Mouse (Mus musculus) forebrain, postnatal 0 days (tissue): ENCODE measurements around the gene Clec12a. TPM values are rescaled to one million over a fixed set of nuclear protein-coding genes. Genes with fewer than 3 reads are reported as not detected.

Experiments used
- ATAC-seq: fragments of 200-750 bp; cut with Nextera tagmentation; 2 replicates; pipeline ENCODE4 v1.8.0; 2017; ENCODE audit warnings: mild to moderate bottlenecking, moderate library complexity
- DNase-seq: peaks from one replicate; pipeline ENCODE4 v3.0.0-alpha.2; 2015
- H3K27ac ChIP-seq: fragments of 300-500 bp; sonication (generic); 2 replicates; pipeline ENCODE4 v1.5.1; 2014; ENCODE audit warnings: low read depth, mild to moderate bottlenecking, antibody characterized with exemption, low read length, moderate library complexity, mixed read lengths
- H3K27me3 ChIP-seq: fragments of 300-500 bp; sonication (generic); 2 replicates; pipeline ENCODE4 v1.6.1; 2014; ENCODE audit warnings: mild to moderate bottlenecking, low read length, mixed read lengths; ENCODE audit not compliant: insufficient read depth
- H3K36me3 ChIP-seq: fragments of 300-500 bp; sonication (generic); 2 replicates; pipeline ENCODE4 v1.6.1; 2014; ENCODE audit warnings: mild to moderate bottlenecking, moderate library complexity; ENCODE audit not compliant: insufficient read depth
- H3K4me1 ChIP-seq: fragments of 300-500 bp; sonication (generic); 2 replicates; pipeline ENCODE4 v1.6.1; 2014; ENCODE audit warnings: antibody characterized with exemption; ENCODE audit not compliant: insufficient read depth
- H3K4me2 ChIP-seq: fragments of 300-500 bp; sonication (generic); 2 replicates; pipeline ENCODE4 v1.6.1; 2014; ENCODE audit warnings: low read depth, mild to moderate bottlenecking, moderate library complexity
- H3K4me3 ChIP-seq: fragments of 300-500 bp; sonication (generic); 2 replicates; pipeline ENCODE4 v1.5.1; 2014; ENCODE audit warnings: low read depth, low read length, mixed read lengths
- H3K9ac ChIP-seq: fragments of 300-500 bp; sonication (generic); 2 replicates; pipeline ENCODE4 v1.6.1; 2014; ENCODE audit warnings: mild to moderate bottlenecking
- H3K9me3 ChIP-seq: fragments of 300-500 bp; sonication (generic); 2 replicates; pipeline ENCODE4 v1.6.1; 2016; ENCODE audit warnings: low read length
- CTCF ChIP-seq: sonication (generic); IDR thresholded peaks from 2 replicates; pipeline ENCODE4 v1.5.1; 2016; ENCODE audit warnings: antibody characterized with exemption, control low read depth, low read depth
- WGBS: fragments of 180-500 bp; shearing (Covaris S2); extraction: QIAGEN DNeasy Blood & Tissue Kit; methylation state at CpG from one replicate; pipeline ENCODE4 v1.1.7; 2014; 5-methylcytosine and 5-hydroxymethylcytosine counted together
- polyA plus RNA-seq: library from polyadenylated mRNA; unstranded; fragments of >200 nt; fragmentation: Nextera tagmentation; extraction: Ambion mirVana; gene quantifications from 2 replicates; pipeline ENCODE4 v1.2.1, GENCODE M21; 2015
- total RNA-seq: library from RNA; depleted of rRNA; stranded (reverse); fragments of >200 nt; gene quantifications from 2 replicates; pipeline ENCODE4 v1.2.3, GENCODE M21; 2014

Gene Clec12a
- total and polyA plus RNA-seq, 2 experiments from 2014 or later, result 0.12 to 2.7 TPM

- no peaks in the 10 kb centered on the region for H3K4me1 ChIP-seq
- no peaks in the 10 kb centered on the region for H3K9me3 ChIP-seq
- H3K4me2 ChIP-seq, result no peak overlapping the region
- no peak overlapping the region for H3K9ac ChIP-seq
- ATAC-seq, result no peak
- DNase-seq, result no peak
- 78% methylated on average over 4 of the region's 4 CpGs for WGBS
- no peak overlapping the region for H3K4me3 ChIP-seq
- no peaks in the 10 kb centered on the region for H3K27me3 ChIP-seq
- H3K27ac ChIP-seq, result no peak overlapping the region
- no peak for TF ChIP-seq CTCF
- no peaks in the 10 kb centered on the region for H3K36me3 ChIP-seq
Measured at GRCm38 (mm10) chr6:129319331-129319730, 23.2 kb upstream of the Clec12a start.

GRCm38 (mm10) chr6:129326016-129326415, 16.5 kb upstream of the Clec12a start:
- no peak for TF ChIP-seq CTCF
- WGBS, result 87% methylated on average over 1 of the region's 1 CpGs
- ATAC-seq (no peak), DNase-seq (no peak)
- no peak overlapping the region for H3K27ac ChIP-seq
- no peaks in the 10 kb centered on the region for H3K36me3 ChIP-seq
- H3K27me3 ChIP-seq, result no peaks in the 10 kb centered on the region
- no peak overlapping the region for H3K4me3 ChIP-seq
- no peak overlapping the region for H3K9ac ChIP-seq
- no peak overlapping the region for H3K4me2 ChIP-seq
- no peaks in the 10 kb centered on the region for H3K4me1 ChIP-seq
- H3K9me3 ChIP-seq, result no peaks in the 10 kb centered on the region

- Histone ChIP-seq H3K36me3 (no peaks in the 10 kb centered on the region), H3K9me3 (no peaks in the 10 kb centered on the region), H3K27me3 (no peaks in the 10 kb centered on the region), H3K4me1 (no peaks in the 10 kb centered on the region), H3K4me2 (no peak overlapping the region), H3K9ac (no peak overlapping the region), H3K4me3 (no peak overlapping the region), H3K27ac (no peak overlapping the region)
- ATAC-seq (no peak), DNase-seq (peak; percentile 27)
- TF ChIP-seq CTCF, result no peak
- WGBS, result 53% methylated on average over 13 of the region's 13 CpGs
Measured at GRCm38 (mm10) chr6:129326568-129327150, 15.8 kb upstream of the Clec12a start.

- H3K4me2 ChIP-seq, result no peak within 1 kb of the TSS
- WGBS, result 61% methylated on average over 11 of the region's 11 CpGs
- H3K9me3 ChIP-seq, result no peaks in the 10 kb centered on the region
- H3K27ac ChIP-seq, result no peak within 1 kb of the TSS
- H3K27me3 ChIP-seq, result no peaks in the 10 kb centered on the region
- DNase-seq, result no peak
- H3K9ac ChIP-seq, result no peak within 1 kb of the TSS
- ATAC-seq, result no peak
- H3K36me3 ChIP-seq, result no peaks in the 10 kb centered on the region
- no peak within 1 kb of the TSS for H3K4me3 ChIP-seq
- H3K4me1 ChIP-seq, result no peaks in the 10 kb centered on the region
- TF ChIP-seq CTCF, result no peak
Measured at GRCm38 (mm10) chr6:129331610-129332009, 10.9 kb upstream of the Clec12a start, which contains the start of gene 4922502D21Rik. Gene 4922502D21Rik (minus strand): TSS chr6:129331796.

GRCm38 (mm10) chr6:129333674-129334078, 8.8 kb upstream of the Clec12a start:
- TF ChIP-seq CTCF, result peak; percentile 73
- H3K27ac ChIP-seq, result no peak overlapping the region
- H3K27me3 ChIP-seq, result no peaks in the 10 kb centered on the region
- no peaks in the 10 kb centered on the region for H3K9me3 ChIP-seq
- H3K4me3 ChIP-seq, result no peak overlapping the region
- H3K36me3 ChIP-seq, result no peaks in the 10 kb centered on the region
- whole genome bisulfite sequencing, result 14% methylated on average over 11 of the region's 11 CpGs
- peak; percentile 96 for ATAC-seq
- DNase-seq, result peak; percentile 78
- no peaks in the 10 kb centered on the region for H3K4me1 ChIP-seq
- H3K9ac ChIP-seq, result no peak overlapping the region
- peak overlapping the region; percentile 11; the same call in 1 of the 2 replicates for H3K4me2 ChIP-seq

GRCm38 (mm10) chr6:129337751-129338150, 4.7 kb upstream of the Clec12a start:
- ATAC-seq, result no peak
- H3K4me3 ChIP-seq, result no peak overlapping the region
- WGBS, result 64% methylated on average over 1 of the region's 1 CpGs
- no peak for DNase-seq
- no peaks in the 10 kb centered on the region for H3K9me3 ChIP-seq
- H3K4me2 ChIP-seq, result no peak overlapping the region
- TF ChIP-seq CTCF, result no peak
- no peaks in the 10 kb centered on the region for H3K4me1 ChIP-seq
- no peaks in the 10 kb centered on the region for H3K27me3 ChIP-seq
- H3K9ac ChIP-seq, result no peak overlapping the region
- H3K36me3 ChIP-seq, result no peaks in the 10 kb centered on the region
- no peak overlapping the region for H3K27ac ChIP-seq

GRCm38 (mm10) chr6:129344408-129344807, 1.9 kb downstream of the Clec12a start:
- H3K27me3 ChIP-seq, result no peaks in the 10 kb centered on the region
- no peak overlapping the region for H3K4me2 ChIP-seq
- H3K9me3 ChIP-seq, result 0 out of 2 replicates have a peak, but pooled peaks cover 2% of the 10 kb centered on the region
- H3K4me3 ChIP-seq, result no peak overlapping the region
- H3K36me3 ChIP-seq, result no peaks in the 10 kb centered on the region
- no peak for ATAC-seq
- no peak overlapping the region for H3K9ac ChIP-seq
- no peaks in the 10 kb centered on the region for H3K4me1 ChIP-seq
- no peak overlapping the region for H3K27ac ChIP-seq
- TF ChIP-seq CTCF, result no peak
- 72% methylated on average over 3 of the region's 3 CpGs for WGBS
- no peak for DNase-seq
